Mouse (Mus musculus) hematopoietic multipotent progenitor cell, adult 10-12 weeks (in vitro differentiated cells): ENCODE measurements around the gene Retreg1. TPM values are rescaled to one million over a fixed set of nuclear protein-coding genes. Genes with fewer than 3 reads are reported as not detected.

Source experiments
- polyA plus RNA-seq: library from polyadenylated mRNA; stranded (reverse); fragments of >175 nt; gene quantifications from 2 replicates; pipeline ENCODE4 v1.2.3, GENCODE M21; 2012; ENCODE audit warnings: low replicate concordance

Gene Retreg1
- polyA plus RNA-seq: 21.1 and 24.3 TPM in 2 replicates

DNA sequence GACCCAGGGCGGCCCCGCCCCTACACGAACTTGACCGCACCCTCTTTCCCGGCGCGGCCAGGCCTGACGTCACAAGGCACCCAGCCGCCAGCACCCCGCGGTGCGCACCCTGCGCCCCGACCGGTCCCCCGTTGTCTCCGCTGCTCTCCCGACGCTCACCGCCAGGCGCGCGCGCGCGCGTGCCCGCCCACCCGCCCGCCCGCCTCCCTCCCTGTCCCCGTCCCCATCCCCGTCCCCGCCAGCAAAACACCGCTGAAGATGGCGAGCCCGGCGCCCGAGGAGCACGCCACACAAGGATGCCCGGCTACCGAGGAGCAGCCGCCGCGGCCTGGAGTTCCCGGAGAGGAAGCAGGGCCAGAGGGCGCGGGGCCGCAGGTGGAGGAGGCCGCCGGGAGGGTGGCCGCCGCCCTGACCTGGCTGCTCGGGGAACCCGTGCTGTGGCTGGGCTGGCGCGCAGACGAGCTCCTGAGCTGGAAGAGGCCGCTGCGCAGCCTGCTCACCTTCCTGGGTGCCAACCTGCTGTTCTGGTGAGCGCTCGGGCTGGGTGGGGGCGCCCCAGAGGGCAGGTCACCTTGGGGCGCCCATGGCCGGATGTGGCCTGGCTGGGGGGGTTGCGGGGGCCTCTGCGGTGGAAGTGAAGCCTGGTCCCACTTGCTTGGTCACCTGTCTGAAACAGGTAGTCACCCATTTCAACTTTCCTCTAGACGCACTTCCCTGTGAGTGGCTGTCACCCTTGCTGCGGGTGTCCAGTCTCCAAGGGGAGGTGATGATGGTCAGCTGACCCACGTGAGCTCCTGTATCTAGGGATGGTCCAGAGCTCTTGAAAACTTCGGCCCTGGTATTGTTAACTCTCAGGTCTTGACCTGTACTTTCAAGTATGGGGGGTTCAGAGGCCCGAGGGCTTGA is at the start of gene Retreg1:
Gene Retreg1, plus strand, starts transcription at position 95 of the 906 bp plus-strand sequence.

GRCm38 (mm10) chr15:25984067-25984733 is 141.2 kb downstream of the Retreg1 start, which contains the start of gene Zfp622:
Gene Zfp622, plus strand, starts transcription at chr15:25984366.

Other genes starting within 250 kb of the Retreg1 start
- 5.2 and 27.5 TPM in 2 replicates for gene Myo10, start 220.7 kb upstream of the Retreg1 start, polyA plus RNA-seq
- gene Zfp622, start 141.2 kb downstream of the Retreg1 start, polyA plus RNA-seq: 39.3 and 84.0 TPM in 2 replicates